In genomic region chr16:23515766-23516165, GRCm38 (mm10) we compare ENCODE assay signal across 8 mouse cellular contexts. TPM values are rescaled to one million over a fixed set of nuclear protein-coding genes. Genes with fewer than 3 reads are reported as not detected.
DNase-seq lines count a peak whose midpoint lies in the region; ATAC-seq and TF ChIP-seq lines count a peak whose summit lies in the region.

No protein-coding gene starts in this region.

- H3K9me3 ChIP-seq in hindbrain, embryonic 13.5 days = no peaks in the 10 kb centered on the region
- H3K9me3 ChIP-seq in hindbrain, embryonic 12.5 days (replicated peaks) = no peaks in the 10 kb centered on the region
- H3K9me3 ChIP-seq in stomach, embryonic 15.5 days = no peaks in the 10 kb centered on the region
- no peaks in the 10 kb centered on the region for H3K9me3 ChIP-seq in stomach, postnatal 0 days (ENCODE audit: control insufficient read depth, low read length)
- no peaks in the 10 kb centered on the region for H3K9me3 ChIP-seq in hindbrain, postnatal 0 days (ENCODE audit: low read length)
- H3K9me3 ChIP-seq in neural tube, embryonic 14.5 days (ENCODE audit: control insufficient read depth, low read length) = no peaks in the 10 kb centered on the region

- TF ChIP-seq EP300 in stomach, postnatal 0 days (optimal IDR thresholded peaks at IDR 0.05) = no peak

- peaks cover 55% of the 10 kb centered on the region for H3K4me1 ChIP-seq in hindbrain, embryonic 13.5 days (replicated peaks)
- H3K4me1 ChIP-seq in hindbrain, embryonic 12.5 days = peaks cover 39% of the 10 kb centered on the region
- peaks cover 4% of the 10 kb centered on the region; the same call in 1 of the 2 replicates for H3K4me1 ChIP-seq in stomach, embryonic 15.5 days
- no peaks in the 10 kb centered on the region for H3K4me1 ChIP-seq in stomach, postnatal 0 days (replicated peaks; ENCODE audit: control insufficient read depth, insufficient read depth)
- H3K4me1 ChIP-seq in hindbrain, postnatal 0 days (ENCODE audit: insufficient read depth, low read length) = peaks cover 33% of the 10 kb centered on the region
- H3K4me1 ChIP-seq in neural tube, embryonic 14.5 days (ENCODE audit: control insufficient read depth, insufficient read depth, low read length) = peaks cover 18% of the 10 kb centered on the region

- 48% methylated on average over 3 of the region's 3 CpGs for WGBS in hindbrain, embryonic 13.5 days
- 86% methylated on average over 3 of the region's 3 CpGs for WGBS in hindbrain, embryonic 12.5 days
- 44% methylated on average over 3 of the region's 3 CpGs for WGBS in stomach, embryonic 15.5 days
- 38% methylated on average over 3 of the region's 3 CpGs for WGBS in stomach, postnatal 0 days
- WGBS in hindbrain, postnatal 0 days = 37% methylated on average over 3 of the region's 3 CpGs
- WGBS in neural tube, embryonic 14.5 days = 38% methylated on average over 3 of the region's 3 CpGs

- no peak overlapping the region for H3K9ac ChIP-seq in hindbrain, embryonic 13.5 days
- H3K9ac ChIP-seq in hindbrain, embryonic 12.5 days = no peak overlapping the region
- no peak overlapping the region for H3K9ac ChIP-seq in stomach, embryonic 15.5 days
- H3K9ac ChIP-seq in stomach, postnatal 0 days (ENCODE audit: low read length) = no peak overlapping the region
- no peak overlapping the region for H3K9ac ChIP-seq in hindbrain, postnatal 0 days (replicated peaks; ENCODE audit: low read length)
- no peak overlapping the region for H3K9ac ChIP-seq in neural tube, embryonic 14.5 days (replicated peaks; ENCODE audit: low read depth, low read length)

- DNase-seq in stomach, postnatal 0 days (ENCODE audit: low spot score) = no peak
- DNase-seq in hindbrain, postnatal 0 days (ENCODE audit: low spot score) = peak; percentile 80
- no peak for DNase-seq in thymus, postnatal 36 days

- no peak overlapping the region for H3K4me3 ChIP-seq in hindbrain, embryonic 13.5 days
- no peak overlapping the region for H3K4me3 ChIP-seq in hindbrain, embryonic 12.5 days
- H3K4me3 ChIP-seq in stomach, embryonic 15.5 days (replicated peaks) = no peak overlapping the region
- no peak overlapping the region for H3K4me3 ChIP-seq in stomach, postnatal 0 days (ENCODE audit: low read depth, low read length)
- H3K4me3 ChIP-seq in hindbrain, postnatal 0 days (ENCODE audit: low read length) = no peak overlapping the region
- no peak overlapping the region for H3K4me3 ChIP-seq in neural tube, embryonic 14.5 days (ENCODE audit: low read depth, low read length)

- no peak for TF ChIP-seq CTCF in stomach, postnatal 0 days (IDR thresholded peaks at IDR 0.05; ENCODE audit: low read depth)
- TF ChIP-seq CTCF in hindbrain, postnatal 0 days (IDR thresholded peaks at IDR 0.05; ENCODE audit: low read depth) = no peak

- no peak for ATAC-seq in hindbrain, embryonic 13.5 days (ENCODE audit: low FRiP score)
- ATAC-seq in hindbrain, embryonic 12.5 days (ENCODE audit: low FRiP score) = no peak
- ATAC-seq in stomach, embryonic 15.5 days (ENCODE audit: insufficient read depth, low FRiP score, low read depth) = 0 out of 2 replicates have a peak, but pooled peaks have one; percentile 31
- ATAC-seq in stomach, postnatal 0 days (ENCODE audit: low FRiP score, low TSS enrichment) = no peak
- no peak for ATAC-seq in hindbrain, postnatal 0 days
- ATAC-seq in neural tube, embryonic 14.5 days (ENCODE audit: low read depth) = peak; percentile 22; the same call in 1 of the 2 replicates
- no peak for ATAC-seq in megakaryocyte progenitor cell, adult 5-6 weeks (replicated peaks; ENCODE audit: poor library complexity)

- H3K27me3 ChIP-seq in hindbrain, embryonic 13.5 days = no peaks in the 10 kb centered on the region
- no peaks in the 10 kb centered on the region for H3K27me3 ChIP-seq in hindbrain, embryonic 12.5 days
- no peaks in the 10 kb centered on the region for H3K27me3 ChIP-seq in stomach, embryonic 15.5 days (replicated peaks)
- H3K27me3 ChIP-seq in stomach, postnatal 0 days (ENCODE audit: control insufficient read depth, insufficient read depth, low read length) = no peaks in the 10 kb centered on the region
- H3K27me3 ChIP-seq in hindbrain, postnatal 0 days (ENCODE audit: insufficient read depth, low read length) = no peaks in the 10 kb centered on the region
- H3K27me3 ChIP-seq in neural tube, embryonic 14.5 days (ENCODE audit: control insufficient read depth, insufficient read depth, low read length) = no peaks in the 10 kb centered on the region

- no peak overlapping the region for H3K4me2 ChIP-seq in hindbrain, embryonic 13.5 days
- H3K4me2 ChIP-seq in hindbrain, embryonic 12.5 days (replicated peaks) = no peak overlapping the region
- no peak overlapping the region for H3K4me2 ChIP-seq in stomach, embryonic 15.5 days
- no peak overlapping the region for H3K4me2 ChIP-seq in stomach, postnatal 0 days (replicated peaks; ENCODE audit: low read depth)
- H3K4me2 ChIP-seq in hindbrain, postnatal 0 days (ENCODE audit: low read depth, low read length) = no peak overlapping the region
- H3K4me2 ChIP-seq in neural tube, embryonic 14.5 days (ENCODE audit: low read depth, low read length) = no peak overlapping the region

- 0 out of 2 replicates have a peak overlapping the region, but pooled peaks have one; percentile 12 for H3K27ac ChIP-seq in hindbrain, embryonic 13.5 days
- no peak overlapping the region for H3K27ac ChIP-seq in hindbrain, embryonic 12.5 days
- no peak overlapping the region for H3K27ac ChIP-seq in stomach, embryonic 15.5 days
- H3K27ac ChIP-seq in stomach, postnatal 0 days (replicated peaks) = no peak overlapping the region
- no peak overlapping the region for H3K27ac ChIP-seq in hindbrain, postnatal 0 days
- H3K27ac ChIP-seq in neural tube, embryonic 14.5 days (ENCODE audit: low read depth, low read length) = no peak overlapping the region

- peaks cover 15% of the 10 kb centered on the region for H3K36me3 ChIP-seq in hindbrain, embryonic 13.5 days
- H3K36me3 ChIP-seq in hindbrain, embryonic 12.5 days = peaks cover 12% of the 10 kb centered on the region; the same call in 1 of the 2 replicates
- H3K36me3 ChIP-seq in stomach, embryonic 15.5 days = no peaks in the 10 kb centered on the region
- no peaks in the 10 kb centered on the region for H3K36me3 ChIP-seq in stomach, postnatal 0 days (ENCODE audit: control insufficient read depth, insufficient read depth, low read length)
- no peaks in the 10 kb centered on the region for H3K36me3 ChIP-seq in hindbrain, postnatal 0 days (ENCODE audit: insufficient read depth, low read length)
- H3K36me3 ChIP-seq in neural tube, embryonic 14.5 days (ENCODE audit: control insufficient read depth, insufficient read depth, low read length) = no peaks in the 10 kb centered on the region

RNA-seq across cellular contexts. Expression of gene Rtp4, which starts 4.3 kb away (rescaled TPM):
- 3.2 and 3.8 TPM in 2 replicates for polyA plus RNA-seq in hindbrain, embryonic 13.5 days (2015; fragmentation: Nextera tagmentation; extraction: Ambion mirVana)
- polyA plus RNA-seq in hindbrain, embryonic 12.5 days (2016; fragmentation: Nextera tagmentation; extraction: Ambion mirVana) = 3.6 and 5.1 TPM in 2 replicates
- polyA plus RNA-seq in stomach, embryonic 15.5 days (2015; fragmentation: Nextera tagmentation; extraction: Ambion mirVana) = 6.4 and 7.7 TPM in 2 replicates
- polyA plus RNA-seq in stomach, postnatal 0 days (2015; fragmentation: Nextera tagmentation; extraction: Ambion mirVana) = 19.7 and 20.0 TPM in 2 replicates
- total RNA-seq in hindbrain, postnatal 0 days (2014; rRNA removed) = 4.7 and 11.7 TPM in 2 replicates
- 8.6 and 9.9 TPM in 2 replicates for polyA plus RNA-seq in hindbrain, postnatal 0 days (2015; fragmentation: Nextera tagmentation; extraction: Ambion mirVana)
- polyA plus RNA-seq in neural tube, embryonic 14.5 days (2014; fragmentation: Nextera tagmentation; extraction: Ambion mirVana) = 1.6 and 3.1 TPM in 2 replicates
- 4.6 and 5.6 TPM in 2 replicates for total RNA-seq in megakaryocyte progenitor cell, adult 5-6 weeks (2015)
- 1.2 and 2.4 TPM in 2 replicates for total RNA-seq in megakaryocyte progenitor cell, adult 5-6 weeks (2017)

RNA-seq across cellular contexts. Expression of gene Masp1, which starts 4.8 kb away (rescaled TPM):
- polyA plus RNA-seq in hindbrain, embryonic 13.5 days (2015; fragmentation: Nextera tagmentation; extraction: Ambion mirVana) = 31.3 and 36.9 TPM in 2 replicates
- polyA plus RNA-seq in hindbrain, embryonic 12.5 days (2016; fragmentation: Nextera tagmentation; extraction: Ambion mirVana) = 29.5 and 31.9 TPM in 2 replicates
- polyA plus RNA-seq in stomach, embryonic 15.5 days (2015; fragmentation: Nextera tagmentation; extraction: Ambion mirVana) = 1.5 and 3.0 TPM in 2 replicates
- 0.46 and 0.68 TPM in 2 replicates for polyA plus RNA-seq in stomach, postnatal 0 days (2015; fragmentation: Nextera tagmentation; extraction: Ambion mirVana)
- total RNA-seq in hindbrain, postnatal 0 days (2014; rRNA removed) = 24.7 and 34.8 TPM in 2 replicates
- 21.4 and 21.9 TPM in 2 replicates for polyA plus RNA-seq in hindbrain, postnatal 0 days (2015; fragmentation: Nextera tagmentation; extraction: Ambion mirVana)
- 31.5 and 35.6 TPM in 2 replicates for polyA plus RNA-seq in neural tube, embryonic 14.5 days (2014; fragmentation: Nextera tagmentation; extraction: Ambion mirVana)
- not detected in 2 replicates for total RNA-seq in megakaryocyte progenitor cell, adult 5-6 weeks (2015)
- not detected in 2 replicates for total RNA-seq in megakaryocyte progenitor cell, adult 5-6 weeks (2017)

Comparison
In these comparisons a context has a peak if more than half of its experiments do, and no peak if none do; other contexts are left out.
1. ATAC-seq: peak in stomach, embryonic 15.5 days (single experiment) and neural tube, embryonic 14.5 days (single experiment); none in hindbrain, embryonic 13.5 days (single experiment), hindbrain, embryonic 12.5 days (single experiment), stomach, postnatal 0 days (single experiment), hindbrain, postnatal 0 days (single experiment) and megakaryocyte progenitor cell, adult 5-6 weeks (single experiment).